Mouse (Mus musculus) MEL (cell line): ENCODE results near the gene Mertk.

Experiments used
- CTCF ChIP-seq, 3 experiments: IDR thresholded peaks in 2 of 3; conservative IDR thresholded peaks in 1 of 3; 2 replicates each; pipeline ENCODE4 v1.5.1; 2011 to 2012; ENCODE audit warnings: low read length in 3 of 3, low read depth in 2 of 3, mild to moderate bottlenecking in 2 of 3, improper control_type of control experiment in 1 of 3, inconsistent platforms in 1 of 3, mixed read lengths in 1 of 3, moderate library complexity in 1 of 3; ENCODE audit not compliant: control insufficient read depth in 1 of 3, insufficient read depth in 1 of 3, poor library complexity in 1 of 3, severe bottlenecking in 1 of 3
- E2F4 ChIP-seq: IDR thresholded peaks from 2 replicates; pipeline ENCODE4 v1.6.1; 2011; ENCODE audit warnings: low read depth, low read length, improper control_type of control experiment, borderline replicate concordance
- ELF1 ChIP-seq: IDR thresholded peaks from 2 replicates; pipeline ENCODE4 v1.6.1; 2014; ENCODE audit warnings: low read depth, mild to moderate bottlenecking, inconsistent platforms, low read length, improper control_type of control experiment, moderate library complexity
- ETS1 ChIP-seq: IDR thresholded peaks from 2 replicates; pipeline ENCODE4 v1.6.1; 2012; ENCODE audit warnings: low read depth, mild to moderate bottlenecking, inconsistent platforms, low read length, improper control_type of control experiment, moderate library complexity
- KAT2A ChIP-seq: conservative IDR thresholded peaks from 2 replicates; pipeline ENCODE4 v1.6.1; 2012; ENCODE audit warnings: low read depth, low read length, improper control_type of control experiment, inconsistent platforms
- MYC ChIP-seq: IDR thresholded peaks from 2 replicates; pipeline ENCODE4 v1.6.1; 2011; ENCODE audit warnings: low read depth, mild to moderate bottlenecking, low read length, improper control_type of control experiment, moderate library complexity
- POLR2A ChIP-seq, 2 experiments: IDR thresholded peaks; 2 replicates each; pipeline ENCODE4 v1.6.1; 2011 to 2012; ENCODE audit warnings: low read length in 2 of 2, mild to moderate bottlenecking in 2 of 2, control low read depth in 1 of 2, improper control_type of control experiment in 1 of 2, low read depth in 1 of 2, moderate library complexity in 1 of 2; ENCODE audit not compliant: control insufficient read depth in 1 of 2, insufficient read depth in 1 of 2, poor library complexity in 1 of 2
- POLR2AphosphoS5 ChIP-seq: IDR thresholded peaks from 2 replicates; pipeline ENCODE4 v1.6.1; 2012; ENCODE audit warnings: low read depth, borderline replicate concordance, mild to moderate bottlenecking, inconsistent platforms, low read length, moderate library complexity, mixed read lengths
- UBTF ChIP-seq: IDR thresholded peaks from 2 replicates; pipeline ENCODE4 v1.6.1; 2012; ENCODE audit warnings: low read depth, mild to moderate bottlenecking, inconsistent platforms, low read length, improper control_type of control experiment, moderate library complexity, borderline replicate concordance; ENCODE audit not compliant: insufficient read depth
- USF1 ChIP-seq: IDR thresholded peaks from 2 replicates; pipeline ENCODE4 v1.6.1; 2014; ENCODE audit warnings: low read depth, mild to moderate bottlenecking, inconsistent platforms, low read length, improper control_type of control experiment, moderate library complexity
- USF2 ChIP-seq, 2 experiments: IDR thresholded peaks; 2 replicates each; pipeline ENCODE4 v1.6.1; 2011 to 2012; ENCODE audit warnings: improper control_type of control experiment in 2 of 2, low read length in 2 of 2, borderline replicate concordance in 1 of 2, inconsistent platforms in 1 of 2, low read depth in 1 of 2, mild to moderate bottlenecking in 1 of 2; ENCODE audit not compliant: insufficient read depth in 1 of 2
- ZC3H11A ChIP-seq: IDR thresholded peaks from 2 replicates; pipeline ENCODE4 v1.6.1; 2012; ENCODE audit warnings: low read depth, mild to moderate bottlenecking, inconsistent platforms, low read length, improper control_type of control experiment
- ZMIZ1 ChIP-seq: IDR thresholded peaks from 2 replicates; pipeline ENCODE4 v1.6.1; 2012; ENCODE audit warnings: low read depth, mild to moderate bottlenecking, inconsistent platforms, low read length, improper control_type of control experiment, moderate library complexity

DNA sequence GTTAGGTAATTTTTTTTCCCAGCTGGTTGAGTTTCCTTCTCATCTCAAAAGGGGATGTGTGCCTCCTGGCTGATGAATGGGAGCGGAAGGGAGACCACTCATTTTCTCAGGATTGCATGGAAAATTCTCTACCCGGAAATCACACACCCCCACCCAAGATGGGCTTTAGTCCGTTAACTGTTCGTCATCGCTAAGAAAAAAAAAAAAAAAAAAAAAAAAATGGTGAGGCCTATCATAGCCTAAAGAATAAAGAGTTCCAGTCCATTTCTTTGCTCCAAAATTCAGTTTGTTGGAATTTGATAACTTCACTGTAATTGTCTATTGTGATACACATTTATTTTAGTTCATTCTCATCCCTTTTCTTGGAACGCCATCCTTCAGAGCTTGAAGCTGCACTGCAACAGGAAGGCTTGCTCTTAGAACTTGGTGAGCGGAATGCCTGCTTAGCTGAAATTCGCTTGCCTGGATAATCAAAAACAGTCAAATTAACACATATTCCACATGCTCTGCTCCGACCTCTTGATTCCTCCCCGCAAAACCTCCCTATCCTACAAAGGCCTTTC lies 11.1 kb upstream of the Mertk start:
- TF ChIP-seq ZC3H11A (no peak), E2F4 (no peak), ZMIZ1 (no peak), USF2 (IDR thresholded peaks at IDR 0.05; ENCODE audit: borderline replicate concordance in 1 of 2, insufficient read depth in 1 of 2, low read depth in 1 of 2, low read length in 2 of 2) (no peak), CTCF (IDR thresholded peaks at IDR 0.05 in 2 of 3, conservative IDR thresholded peaks at IDR 0.05 in 1 of 3; ENCODE audit: control insufficient read depth in 1 of 3, insufficient read depth in 1 of 3, low read depth in 2 of 3, low read length in 3 of 3, poor library complexity in 1 of 3, severe bottlenecking in 1 of 3) (no peak), MYC (no peak), POLR2A (IDR thresholded peaks at IDR 0.05; ENCODE audit: control insufficient read depth in 1 of 2, insufficient read depth in 1 of 2, low read depth in 1 of 2, low read length in 2 of 2, poor library complexity in 1 of 2) (0 out of 4 replicates have a peak, but pooled peaks of 1 of the 2 experiments have one; percentile 16), ETS1 (no peak), KAT2A (no peak), POLR2AphosphoS5 (no peak), ELF1 (0 out of 2 replicates have a peak, but pooled peaks have one; percentile 9), USF1 (no peak), UBTF (no peak)
